Mouse (Mus musculus) duodenum, adult 2 months (tissue): Measurements from ENCODE around the gene Ccl21b. TPM values are rescaled to one million over a fixed set of nuclear protein-coding genes. Genes with fewer than 3 reads are reported as not detected.

Experiments
- polyA plus RNA-seq: library from polyadenylated mRNA; depleted of rRNA; stranded (reverse); fragments of >200 nt; gene quantifications from 2 replicates; pipeline ENCODE4 v1.2.3, GENCODE M21; 2012; ENCODE audit warnings: low replicate concordance; rRNA removed

The Ccl21b gene
- 1.1 TPM in 1 of 2 replicates, not detected in the other for polyA plus RNA-seq

DNA sequence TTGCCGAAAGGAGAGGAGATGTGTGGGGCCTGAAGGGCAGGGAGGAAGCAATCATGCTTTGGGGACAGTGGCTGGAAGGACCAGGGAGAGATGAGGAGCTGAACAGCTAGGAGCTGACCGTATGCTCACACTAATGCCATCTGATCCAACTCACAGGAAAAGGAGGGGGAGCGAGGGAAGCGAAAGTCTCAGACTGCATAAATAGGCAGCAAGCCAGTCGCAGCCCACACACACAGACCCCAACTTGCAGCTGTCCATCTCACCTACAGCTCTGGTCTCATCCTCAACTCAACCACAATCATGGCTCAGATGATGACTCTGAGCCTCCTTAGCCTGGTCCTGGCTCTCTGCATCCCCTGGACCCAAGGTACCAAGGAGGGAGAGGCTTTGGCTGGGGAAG lies at the start of gene Ccl21b:
TSS of gene Ccl21b (plus strand) at position 301 of the 400 bp plus-strand sequence.

DNA sequence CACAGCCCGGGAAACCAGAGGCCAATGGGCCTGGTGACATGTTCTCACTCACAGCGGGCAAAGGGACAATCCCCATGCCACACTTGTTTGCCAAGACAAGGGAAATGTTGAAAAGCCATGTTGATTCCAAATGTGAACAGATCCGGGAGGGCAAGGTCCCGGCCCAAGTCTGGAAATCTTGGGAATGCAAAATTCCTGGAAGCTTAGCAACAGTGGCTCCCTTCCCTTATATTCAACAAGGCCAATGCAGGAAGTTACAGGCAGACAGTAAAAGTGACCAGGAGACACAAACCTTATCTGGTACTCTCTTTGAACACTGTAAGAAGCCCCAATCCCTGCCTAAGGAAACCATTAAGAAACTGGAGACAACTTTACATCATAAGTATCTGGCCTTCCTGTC lies 15.2 kb upstream of the Ccl21b start, which contains the start of gene Gm10600:
TSS of gene Gm10600 (plus strand) at position 301 of the 400 bp plus-strand sequence.

DNA sequence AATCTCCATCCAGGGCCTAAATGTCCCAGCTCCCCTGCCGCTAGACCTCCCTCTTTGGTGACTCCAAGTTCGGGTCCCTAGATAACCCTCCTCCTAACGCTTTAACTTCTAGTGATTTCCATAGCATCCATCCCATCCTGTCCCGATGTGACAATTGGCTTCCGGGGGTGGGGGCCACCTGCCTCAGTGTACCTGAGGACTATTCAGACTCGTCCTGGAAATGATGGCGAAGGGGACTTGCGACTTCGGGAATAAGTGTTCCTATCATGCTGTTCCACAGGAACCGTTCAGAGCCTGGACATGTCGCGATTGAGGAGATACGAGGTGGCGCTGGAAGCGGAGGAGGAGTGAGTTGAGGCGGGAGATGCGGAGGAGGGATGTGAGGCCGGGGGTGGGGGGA lies 38.4 kb downstream of the Ccl21b start, which contains the start of gene Gm21953:
TSS of gene Gm21953 (plus strand) at position 301 of the 400 bp plus-strand sequence.

Other genes with a start within 250 kb of the Ccl21b start
- gene Gm21093, start 221.0 kb upstream of the Ccl21b start, polyA plus RNA-seq: not detected in 2 replicates
- gene Gm3893, start 164.6 kb upstream of the Ccl21b start, polyA plus RNA-seq: not detected in 2 replicates
- gene Gm13304, start 140.9 kb upstream of the Ccl21b start, polyA plus RNA-seq: 0.28 TPM in 1 of 2 replicates, not detected in the other
- not detected in 2 replicates for gene Gm13306, start 102.3 kb upstream of the Ccl21b start, polyA plus RNA-seq
- not detected in 2 replicates for gene Gm13305, start 87.2 kb upstream of the Ccl21b start, polyA plus RNA-seq
- gene Gm10600, start 15.1 kb upstream of the Ccl21b start, polyA plus RNA-seq: not detected in 2 replicates
- not detected in 2 replicates for gene Gm21953, start 38.5 kb downstream of the Ccl21b start, polyA plus RNA-seq
- not detected in 2 replicates for gene Fam205a3, start 62.6 kb downstream of the Ccl21b start, polyA plus RNA-seq
- not detected in 2 replicates for gene Gm21586, start 183.6 kb downstream of the Ccl21b start, polyA plus RNA-seq
- not detected in 2 replicates for gene Gm2163, start 211.0 kb downstream of the Ccl21b start, polyA plus RNA-seq